ENCODE assay signal across 12 mouse cellular contexts in genomic region chr13:11985056-11985455, GRCm38 (mm10).
A peak's percentile ranks its signal among the peaks of the same experiment; 100 is the strongest.
DNase-seq lines count a peak whose midpoint lies in the region.
"Had no signal": no experiment of that assay in that cellular context is flagged by ENCODE, and none has a peak within 500 bp of the region (broad histone marks: within the 10 kb centered on the region; RNA-seq: fewer than 3 reads in every experiment).

No protein-coding gene starts in this region.

- intact Hi-C loops in gastrocnemius, postnatal 14 days (cut with DNase I; ENCODE audit: low total_unique reads), result no loop called here

- peak; percentile 43 for DNase-seq in cerebellum, adult 11-12 months
- DNase-seq in cerebellum, postnatal 4 days (ENCODE audit: low spot score in 2 of 2), result no peak
- DNase-seq in cerebellum, adult 9-10 months, result peak; percentile 58
- no peak for DNase-seq in cerebellum, adult 8-10 months
- peak; percentile 55 for DNase-seq in brain, adult 2 months (ENCODE audit: low read depth, low spot score)
- peak; percentile 40 to 54 for DNase-seq in cerebellum, postnatal 10 days
- no peak for DNase-seq in right cerebral cortex, postnatal 25 days
- no peak for DNase-seq in gastrocnemius, postnatal 14 days
- DNase-seq: adrenal gland, adult 2 months; adrenal gland, postnatal 10 days; adrenal gland, postnatal 25 days; forebrain, postnatal 0 days had no signal

Comparison
In these comparisons a context has a peak if more than half of its experiments do, and no peak if none do; other contexts are left out.
1. DNase-seq: peak in cerebellum, adult 11-12 months (single experiment), cerebellum, adult 9-10 months (single experiment), brain, adult 2 months (single experiment) and cerebellum, postnatal 10 days (2 of 2); none in cerebellum, postnatal 4 days (0 of 2), cerebellum, adult 8-10 months (single experiment), right cerebral cortex, postnatal 25 days (single experiment) and gastrocnemius, postnatal 14 days (single experiment).